ENCODE assay signal across 7 mouse cellular contexts in the genomic region with DNA sequence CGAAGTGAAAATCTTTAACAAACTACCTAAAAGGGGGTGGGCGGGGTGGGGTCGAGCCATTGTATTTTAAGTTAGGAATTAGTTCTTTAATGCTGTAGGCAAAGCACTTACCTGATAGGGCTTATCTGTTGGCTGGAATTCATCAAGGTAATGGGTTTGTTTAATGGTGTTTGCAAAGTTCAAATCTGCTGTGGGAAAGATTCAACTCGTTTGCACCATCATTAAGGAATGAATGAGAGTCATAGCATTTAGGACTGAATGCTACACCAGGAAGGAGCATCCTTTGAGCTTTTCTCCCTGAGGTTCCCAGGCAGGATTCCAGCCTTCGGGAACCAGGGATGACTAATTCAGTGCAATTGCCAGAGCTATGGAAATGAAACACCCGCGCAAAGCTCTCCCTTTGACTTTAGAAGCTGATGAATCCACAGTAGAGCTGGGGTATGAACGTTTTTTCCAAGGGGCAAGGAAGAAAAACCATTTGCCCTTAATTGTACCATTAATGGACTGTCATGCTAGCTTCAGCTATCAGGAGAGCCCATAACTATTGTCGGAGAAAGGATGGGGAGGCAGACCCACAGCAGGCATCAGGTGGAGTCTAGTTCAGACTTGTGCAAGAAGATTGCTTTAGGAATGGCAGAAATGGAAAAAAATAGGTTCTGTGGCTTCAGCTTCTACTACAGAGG. TPM values are rescaled to one million over a fixed set of nuclear protein-coding genes. Genes with fewer than 3 reads are reported as not detected.
DNase-seq lines count a peak whose midpoint lies in the region; TF ChIP-seq lines count a peak whose summit lies in the region.

No protein-coding gene starts in this region.

- peak overlapping the region; percentile 77 for H3K4me2 ChIP-seq in myocyte (ENCODE audit: low read depth)

- 36% methylated on average over 9 of the region's 9 CpGs for WGBS in thymus, adult 2 months

- no peaks in the 10 kb centered on the region for H3K79me2 ChIP-seq in myocyte (ENCODE audit: control insufficient read depth, insufficient read depth)

- peaks cover 5% of the 10 kb centered on the region for H3K4me1 ChIP-seq in thymus, adult 2 months (replicated peaks; ENCODE audit: control insufficient read depth, insufficient read depth, low read length)

- H3K4me3 ChIP-seq in layer of hippocampus, adult 2 months: peak overlapping the region; percentile 50
- H3K4me3 ChIP-seq in myocyte: no peak overlapping the region
- H3K4me3 ChIP-seq in thymus, adult 2 months (ENCODE audit: control insufficient read depth, insufficient read depth, low read length): no peak overlapping the region

- H3ac ChIP-seq in myocyte (ENCODE audit: control insufficient read depth, insufficient read length): no peak overlapping the region

- no peaks in the 10 kb centered on the region for H3K36me3 ChIP-seq in myocyte (ENCODE audit: control insufficient read depth, insufficient read depth)
- H3K36me3 ChIP-seq in thymus, adult 2 months (ENCODE audit: control insufficient read depth, insufficient read depth, low read length): no peaks in the 10 kb centered on the region

- TF ChIP-seq POLR2A in myocyte (IDR thresholded peaks at IDR 0.05; ENCODE audit: insufficient read length, low read depth): no peak
- no peak for TF ChIP-seq POLR2A in thymus, adult 2 months (IDR thresholded peaks at IDR 0.05; ENCODE audit: control insufficient read depth, extremely low read depth, insufficient read depth, low read length, poor library complexity)

- peak; percentile 67 for DNase-seq in right cerebral cortex, adult 18-20 months
- DNase-seq in right cerebral cortex, postnatal 4 days: no peak
- peak; percentile 13 to 76 for DNase-seq in frontal cortex, adult 2 months (ENCODE audit: extremely low spot score in 1 of 2, low spot score in 1 of 2)
- peak; percentile 50 to 60 for DNase-seq in layer of hippocampus, adult 2 months (ENCODE audit: low spot score in 2 of 2)
- DNase-seq in thymus, adult 2 months: no peak
- no peak for DNase-seq in lung, postnatal 10 days

- no peak for TF ChIP-seq CTCF in layer of hippocampus, adult 2 months (conservative IDR thresholded peaks at IDR 0.05)
- no peak for TF ChIP-seq CTCF in thymus, adult 2 months (IDR thresholded peaks at IDR 0.05; ENCODE audit: borderline replicate concordance, control insufficient read depth, extremely low read depth, insufficient read depth, low read length, poor library complexity)

- no peak overlapping the region for H3K27ac ChIP-seq in layer of hippocampus, adult 2 months
- H3K27ac ChIP-seq in thymus, adult 2 months (ENCODE audit: control insufficient read depth, insufficient read depth, low read length): no peak overlapping the region

- H3K27me3 ChIP-seq in myocyte (ENCODE audit: control insufficient read depth, insufficient read depth, insufficient read length): no peaks in the 10 kb centered on the region
- H3K27me3 ChIP-seq in thymus, adult 2 months (ENCODE audit: control insufficient read depth, insufficient read depth, low read length): peaks cover 8% of the 10 kb centered on the region; the same call in 1 of the 2 replicates

TF ChIP-seq in myocyte, 11 proteins besides CTCF, POLR2A, EP300 and RAD21:
- TF ChIP-seq CEBPB (IDR thresholded peaks at IDR 0.05; ENCODE audit: insufficient read depth, poor library complexity, severe bottlenecking) (no peak), REST (IDR thresholded peaks at IDR 0.05; ENCODE audit: insufficient read depth, insufficient read length) (no peak), USF1 (IDR thresholded peaks at IDR 0.05; ENCODE audit: low read depth) (no peak), MYOG (IDR thresholded peaks at IDR 0.05; ENCODE audit: control insufficient read depth in 1 of 3, insufficient read depth in 1 of 3, insufficient read length in 2 of 3, low read depth in 2 of 3) (no peak), TCF12 (IDR thresholded peaks at IDR 0.05; ENCODE audit: insufficient read depth, poor library complexity, severe bottlenecking) (no peak), SRF (IDR thresholded peaks at IDR 0.05; ENCODE audit: control insufficient read depth, insufficient read length, low read depth) (no peak), MAX (IDR thresholded peaks at IDR 0.05; ENCODE audit: low read depth) (no peak), POLR2AphosphoS2 (IDR thresholded peaks at IDR 0.05; ENCODE audit: insufficient read length, low read depth) (no peak), E2F4 (IDR thresholded peaks at IDR 0.05; ENCODE audit: insufficient read depth) (no peak), TCF3 (IDR thresholded peaks at IDR 0.05; ENCODE audit: insufficient read length, low read depth) (no peak), MYOD1 (IDR thresholded peaks at IDR 0.05; ENCODE audit: control insufficient read depth in 1 of 3, insufficient read length in 2 of 3, low read depth in 2 of 3) (no peak)

RNA-seq across cellular contexts. Expression of gene Cpm, which starts 57.3 kb away (rescaled TPM):
- polyA plus RNA-seq in frontal cortex, adult 2 months (2012; rRNA removed): 3.5 and 3.9 TPM in 2 replicates
- 1 to 10 TPM; 8.5 to 9.7 TPM for total RNA-seq in layer of hippocampus, adult 2 months (2021)
- polyA plus RNA-seq in myocyte (2012; fragmentation: generic; extraction: Trizol): 0.07 TPM
- polyA plus RNA-seq in thymus, adult 2 months (2012; rRNA removed): 3.2 and 3.6 TPM in 2 replicates

Comparison
In these comparisons a context has a peak if more than half of its experiments do, and no peak if none do; other contexts are left out.
1. DNase-seq: peak in right cerebral cortex, adult 18-20 months (single experiment), frontal cortex, adult 2 months (2 of 2) and layer of hippocampus, adult 2 months (2 of 2); none in right cerebral cortex, postnatal 4 days (single experiment), thymus, adult 2 months (single experiment) and lung, postnatal 10 days (single experiment).